Mouse (Mus musculus) layer of hippocampus, postnatal 14 days (tissue): ENCODE measurements around the gene Coq4. TPM values are rescaled to one million over a fixed set of nuclear protein-coding genes. Genes with fewer than 3 reads are reported as not detected.
A peak's percentile ranks its signal among the peaks of the same experiment; 100 is the strongest.
"Not testable (repeated sequence)": the region's sequence is repeated elsewhere in the genome, so short reads cannot be mapped to it uniquely, and the experiment has no call there.

ENCODE experiments used
- DNase-seq, 2 experiments: peaks; one replicate each; pipeline ENCODE4 v3.0.0; 2021 to 2022; ENCODE audit warnings: low spot score in 2 of 2, mixed read lengths in 1 of 2
- long read RNA-seq, 2 experiments: library from polyadenylated mRNA; stranded (forward); transcript quantifications; one replicate each; pipeline ENCODE4 v2.0.0; 2021
- total RNA-seq, 2 experiments: library from RNA; stranded (reverse); gene quantifications; 2 replicates each; pipeline ENCODE4 v1.2.3; 2021

Coq4 gene
- 10 to 100 TPM; 27.2 to 30.7 TPM for total RNA-seq
- long read RNA-seq, experiment 1, transcript Coq4-201 (7 exons, 1,991 nt) = major isoform, 18 of 26 reads
- long read RNA-seq, experiment 1, partial matches to known transcripts = 2 of 26 reads
- long read RNA-seq, experiment 1, other reads (novel, unspliced or antisense) = 6 of 26 reads
- long read RNA-seq, experiment 2, transcript Coq4-201 (7 exons, 1,991 nt) = major isoform, 25 of 33 reads
- long read RNA-seq, experiment 2, partial matches to known transcripts = 4 of 33 reads
- long read RNA-seq, experiment 2, other reads (novel, unspliced or antisense) = 2 of 33 reads

DNA sequence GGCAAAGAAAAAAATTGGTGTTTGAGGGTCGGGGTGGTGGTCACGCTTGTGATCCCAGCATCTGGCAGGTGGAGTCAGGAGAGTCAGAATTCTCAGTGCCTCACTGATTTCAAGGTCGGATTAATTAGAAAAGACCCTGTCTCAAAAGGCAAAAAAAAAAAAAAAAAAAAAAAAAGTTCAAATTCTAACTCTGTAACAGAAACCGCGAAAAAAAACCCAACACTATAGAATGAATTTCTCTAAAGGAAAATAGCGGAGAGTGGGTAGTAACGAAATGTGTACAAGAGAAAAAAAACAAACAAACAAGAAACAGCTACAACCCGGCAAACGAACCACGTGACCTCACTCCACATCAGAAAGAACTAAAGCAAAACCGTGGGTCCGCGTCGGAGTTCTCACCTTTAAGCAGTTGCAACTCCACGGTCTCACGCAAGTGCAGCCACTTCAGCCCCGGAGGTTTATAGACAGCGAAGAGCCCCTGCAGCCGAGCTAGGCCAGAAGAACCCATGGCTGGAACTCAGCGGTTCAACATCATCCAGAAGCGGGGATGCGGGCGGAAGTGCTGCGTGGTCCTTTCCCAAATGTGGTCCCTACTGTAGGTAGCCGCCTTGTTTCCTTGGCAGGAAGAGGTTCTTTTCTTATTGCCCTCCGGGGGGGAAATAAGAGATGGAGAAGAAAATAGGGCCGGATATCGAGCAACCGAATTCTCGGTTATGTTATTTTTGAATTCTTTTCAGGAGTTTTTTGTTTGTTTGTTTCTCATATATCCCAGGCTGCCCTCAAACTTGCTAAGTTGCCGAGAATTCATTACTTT is at the start of gene Coq4:
Coq4 (plus strand) TSS at position 390 of the 814 bp plus-strand sequence.
- DNase-seq = peak; percentile 89 to 96

DNA sequence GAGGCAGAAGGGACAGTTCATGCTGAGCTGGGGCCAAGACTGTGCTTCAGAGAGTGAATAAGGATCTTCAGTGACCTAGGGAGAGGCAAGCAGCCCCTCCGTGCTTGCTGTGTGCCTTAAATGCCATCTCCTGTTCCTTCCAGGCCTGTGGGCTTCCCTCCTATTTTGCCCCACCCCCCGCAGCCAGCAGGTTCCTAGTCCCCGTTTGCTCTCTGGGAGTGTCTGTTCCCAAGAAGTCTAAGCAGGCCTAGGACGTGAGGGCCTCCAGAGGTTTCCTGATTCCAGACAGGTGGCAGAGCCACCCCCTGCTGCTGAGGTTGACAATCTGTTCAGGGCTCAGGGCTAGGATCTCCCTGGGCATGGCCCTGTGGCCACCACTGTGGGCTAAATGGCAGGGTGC is 48.5 kb upstream of the Coq4 start:
- DNase-seq = no peak

DNA sequence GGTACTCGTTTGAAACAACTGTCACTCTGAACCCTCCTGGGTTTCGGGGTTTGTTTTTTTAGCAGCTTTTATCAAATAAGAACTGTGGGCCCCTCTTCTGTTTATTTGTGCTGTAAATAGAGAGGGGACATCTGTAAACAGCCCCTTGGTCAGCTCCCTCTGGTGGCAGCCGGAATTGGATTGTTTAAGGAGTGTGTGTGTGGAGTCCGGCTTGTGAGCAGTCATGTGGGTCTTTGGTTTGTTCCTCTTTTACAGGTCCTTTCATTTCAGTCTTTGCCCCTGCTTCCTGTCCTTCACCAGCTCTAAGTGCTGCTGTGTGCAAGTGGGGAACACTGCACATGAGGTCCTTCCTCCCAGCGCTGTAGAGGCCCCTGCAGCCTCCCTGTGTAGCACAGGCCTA is 47.9 kb upstream of the Coq4 start:
- peak in 1 of 2 experiments; percentile 45 for DNase-seq

DNA sequence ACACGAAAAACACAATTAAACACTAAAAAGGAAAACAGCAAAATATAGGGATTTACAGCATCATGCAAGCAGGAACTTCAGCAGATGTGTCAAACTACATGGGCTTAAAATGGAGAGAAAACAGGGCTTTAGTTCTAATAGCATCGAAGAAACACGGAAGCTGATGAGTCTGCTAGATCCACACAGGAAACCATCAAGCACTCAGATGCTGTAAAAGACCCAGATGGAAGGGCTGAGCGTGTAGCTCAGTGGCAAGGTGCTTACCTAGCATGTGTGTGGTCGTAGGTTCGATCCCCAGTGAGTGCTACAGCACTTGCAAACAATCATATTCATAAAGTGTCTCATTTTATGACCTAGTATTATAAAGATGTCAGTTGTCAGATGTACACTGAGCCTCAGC is 46.1 kb upstream of the Coq4 start:
- DNase-seq = no peak

DNA sequence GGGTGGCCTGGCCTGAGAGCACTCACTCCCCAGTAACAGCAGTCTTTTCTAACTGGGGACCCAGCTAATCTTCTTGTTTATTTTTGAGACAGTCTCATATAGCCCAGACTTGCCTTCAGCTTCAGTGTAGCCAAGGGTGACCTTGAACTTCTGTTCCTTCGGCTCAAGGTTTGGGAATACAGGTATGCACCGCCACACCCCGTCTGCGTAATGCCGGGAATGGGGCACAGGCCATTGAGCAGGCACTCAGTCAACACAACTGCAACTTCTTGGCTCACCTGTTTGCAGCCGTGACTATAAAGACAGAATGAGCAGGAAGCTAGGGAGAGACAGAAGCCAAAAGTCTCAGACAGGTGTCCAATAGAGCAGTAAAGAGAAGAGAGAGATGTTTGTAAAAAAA is 43.0 kb upstream of the Coq4 start:
- no peak for DNase-seq

DNA sequence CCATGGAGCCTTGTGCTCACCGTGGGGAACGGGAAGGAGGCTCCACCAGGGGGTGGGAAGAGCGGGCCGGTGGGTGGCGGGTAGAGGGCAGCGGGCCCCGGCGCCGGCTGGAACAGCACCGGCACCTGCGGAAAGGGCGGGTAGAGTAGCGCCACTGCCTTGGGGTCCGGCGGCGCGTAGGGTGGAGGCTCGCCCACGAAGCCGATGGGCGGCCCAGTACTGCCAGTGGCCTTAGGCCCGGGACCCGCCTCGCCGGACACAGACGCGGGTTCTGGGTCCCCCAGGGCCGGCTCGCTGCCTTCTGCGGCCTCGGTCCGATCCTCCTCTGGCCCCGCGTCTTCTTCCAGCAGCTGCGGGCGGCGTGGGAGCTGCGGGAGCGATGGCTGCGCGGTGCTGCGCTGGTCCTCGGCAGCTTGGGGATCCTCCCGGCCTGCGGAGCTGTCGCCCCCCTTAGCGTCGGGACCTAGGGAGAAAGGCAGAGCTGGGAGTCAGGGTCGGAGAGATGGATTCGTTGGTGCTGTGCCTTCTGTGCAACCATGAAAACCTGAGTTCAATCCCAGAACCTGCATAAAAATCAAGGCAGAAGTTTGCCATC is 40.0 kb upstream of the Coq4 start:
- DNase-seq = no peak

DNA sequence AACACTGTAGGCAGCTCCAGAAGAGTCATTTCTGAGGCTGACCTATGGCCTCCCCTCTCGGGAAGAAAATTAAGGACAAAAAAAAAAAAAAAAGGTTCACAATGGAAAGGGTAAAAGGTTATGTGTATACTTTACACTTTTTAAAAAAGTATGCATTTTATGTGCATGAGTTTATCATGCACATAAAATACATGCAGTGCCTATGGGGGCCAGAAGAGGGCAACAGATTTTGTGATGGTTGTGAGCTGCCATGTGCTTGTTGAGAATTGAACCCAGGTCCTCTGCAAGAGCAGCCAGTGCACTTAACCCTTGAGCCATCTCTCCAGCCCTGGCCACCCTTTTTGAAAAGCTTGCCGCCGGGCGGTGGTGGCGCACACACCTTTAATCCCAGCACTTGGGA is 39.4 kb upstream of the Coq4 start:
- no peak for DNase-seq

DNA sequence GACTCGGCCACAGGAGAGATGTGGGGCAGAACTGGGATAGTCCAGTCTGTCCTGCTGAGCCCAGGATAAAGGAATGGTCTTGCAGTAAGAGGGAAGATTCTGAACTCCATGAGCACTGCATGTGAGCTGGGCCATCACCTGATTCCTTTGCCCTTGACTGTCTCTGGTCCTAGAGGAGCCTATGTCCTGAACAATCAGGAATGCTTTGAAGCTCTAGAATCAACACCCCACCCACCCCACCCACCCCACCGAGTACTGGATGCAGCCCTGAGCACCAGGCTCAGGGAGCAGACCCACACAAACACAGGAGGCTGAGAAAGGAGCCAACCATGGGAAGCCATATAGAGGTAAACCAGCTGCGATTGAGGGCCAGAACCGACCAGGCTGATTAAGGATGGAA is 38.8 kb upstream of the Coq4 start:
- DNase-seq = no peak

DNA sequence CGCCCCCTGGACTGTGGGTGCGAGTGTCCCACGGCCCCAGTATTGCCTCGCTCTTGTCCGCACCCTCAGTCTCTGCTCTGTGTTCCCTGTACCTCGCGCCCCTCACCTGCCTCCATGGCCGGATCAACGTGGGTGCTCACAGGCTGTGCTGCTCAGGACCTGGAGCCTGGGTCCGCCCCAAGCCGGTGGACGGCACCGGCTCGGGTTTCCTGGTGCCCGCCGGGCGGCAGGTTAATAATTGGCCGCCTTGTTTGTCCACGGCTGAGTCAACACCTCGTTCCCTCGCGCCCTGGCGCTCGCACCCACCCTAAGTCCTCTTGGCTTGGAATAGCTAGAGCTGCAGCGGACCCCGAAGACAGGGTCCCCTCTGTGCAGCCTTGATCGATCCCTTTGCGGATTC is 35.8 kb upstream of the Coq4 start, which contains the start of gene Gm13420:
Gm13420 (minus strand) TSS at position 189 of the 400 bp plus-strand sequence.
- no peak for DNase-seq

DNA sequence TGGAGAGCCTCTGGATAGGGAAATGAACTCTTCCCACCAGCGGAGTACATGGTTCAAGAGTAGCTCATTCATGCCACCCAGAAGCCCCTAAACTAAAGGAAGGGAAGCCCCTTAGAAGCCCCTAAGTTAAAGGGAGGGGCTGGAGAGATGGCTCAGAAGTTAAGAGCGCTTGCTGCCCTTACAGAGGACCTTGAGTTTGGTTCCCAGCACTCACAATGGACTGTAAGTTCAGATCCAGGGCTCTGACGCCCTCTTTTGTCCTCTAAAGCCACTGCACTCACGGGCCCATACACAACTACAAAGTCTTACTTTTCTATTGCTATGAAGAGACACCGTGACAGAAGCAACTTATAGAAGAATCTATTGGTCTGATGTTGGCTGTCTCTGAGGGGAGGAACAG is 34.9 kb upstream of the Coq4 start:
- DNase-seq = no peak

DNA sequence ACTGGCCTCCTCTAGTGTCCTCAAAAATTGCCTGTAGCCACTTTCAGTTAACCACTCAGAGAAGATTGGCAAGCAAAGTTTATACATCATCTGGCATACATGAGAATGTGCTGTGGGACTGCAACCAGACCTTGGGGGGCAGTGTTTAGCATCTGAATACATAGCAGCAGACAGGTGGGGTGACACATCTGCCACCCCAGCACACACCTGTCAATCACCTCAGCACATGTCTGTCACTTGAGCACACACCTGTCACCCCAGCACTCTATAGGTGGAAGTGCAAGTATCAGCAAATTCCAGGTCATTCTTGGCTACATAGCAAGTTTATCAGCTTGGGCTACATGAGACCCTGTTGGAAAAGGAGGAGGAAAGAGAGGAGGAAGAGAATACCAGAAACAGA is 31.6 kb upstream of the Coq4 start:
- DNase-seq = no peak

DNA sequence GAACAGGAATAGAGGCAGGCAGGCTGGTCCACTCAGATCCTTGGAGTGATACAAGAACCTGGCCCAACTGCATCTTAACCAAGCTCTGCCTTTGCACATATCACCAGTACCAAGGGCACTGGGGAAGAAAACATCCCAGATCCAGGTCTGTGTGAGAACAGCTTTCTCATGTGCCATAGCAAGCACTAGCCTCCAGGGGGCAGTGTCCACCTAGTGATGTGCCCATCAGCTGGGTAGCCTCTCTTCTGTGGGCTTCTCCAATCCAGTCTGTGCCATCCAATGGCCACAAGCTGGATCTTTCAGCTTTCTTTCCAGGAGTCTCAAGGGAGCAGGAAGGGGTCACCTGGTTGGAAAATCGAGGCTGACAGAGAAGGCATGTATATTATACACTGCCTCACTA is 22.5 kb upstream of the Coq4 start:
- peak; percentile 36 to 59 for DNase-seq

DNA sequence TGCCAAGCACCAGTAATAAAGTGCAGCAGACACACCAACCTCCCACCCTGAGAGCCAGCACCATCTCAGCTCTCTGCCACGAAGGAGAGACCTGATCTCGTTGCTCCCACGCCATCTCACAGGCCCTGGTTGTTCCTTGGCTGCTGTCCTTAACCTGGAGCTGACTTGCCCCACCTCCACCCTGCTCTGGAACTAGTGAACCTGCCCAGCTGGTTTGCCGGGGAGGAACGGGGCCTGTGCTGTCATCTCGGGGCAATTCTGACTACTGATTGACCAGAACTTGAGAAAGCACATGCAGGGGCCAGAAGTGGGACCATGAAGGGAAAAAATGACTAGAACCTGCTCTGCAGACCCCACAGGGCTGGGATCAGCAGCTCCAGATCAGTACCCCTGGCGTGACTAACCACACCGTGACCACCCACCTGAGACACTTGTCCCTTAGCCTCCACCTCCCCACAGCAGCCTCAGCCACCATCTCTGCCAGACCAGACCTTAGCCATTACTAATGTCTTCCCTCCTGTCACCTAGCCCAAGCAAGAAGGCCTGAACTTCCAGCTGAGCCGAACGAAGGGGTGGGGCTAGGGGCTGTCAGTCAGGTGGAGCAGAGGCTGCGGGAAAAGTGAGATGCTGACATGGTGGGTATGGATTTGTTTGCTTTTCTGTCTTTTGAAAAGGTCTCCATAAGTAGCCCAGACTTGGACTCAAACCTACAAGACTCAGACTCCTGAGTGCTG is 19.1 kb upstream of the Coq4 start:
- DNase-seq = no peak

DNA sequence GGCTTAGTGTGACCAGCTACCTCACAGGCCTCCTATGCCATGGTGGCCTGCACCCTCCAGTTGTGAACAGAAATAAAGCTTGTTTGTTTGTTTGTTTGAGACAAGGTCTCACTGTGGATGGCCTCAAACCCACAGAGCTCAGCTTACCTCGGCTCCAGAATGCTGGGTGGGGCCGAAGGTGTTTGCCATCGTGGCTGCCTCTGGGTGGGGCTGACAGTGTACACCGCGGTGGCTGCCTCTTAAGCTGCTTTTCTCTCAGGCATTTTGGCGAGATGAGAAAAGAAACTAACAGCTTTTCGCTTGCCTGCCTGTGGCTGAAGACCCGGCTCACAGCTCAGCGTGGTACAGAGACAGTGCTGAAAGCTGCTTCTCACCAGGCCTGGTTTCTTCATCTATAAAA is 18.4 kb upstream of the Coq4 start:
- no peak for DNase-seq

DNA sequence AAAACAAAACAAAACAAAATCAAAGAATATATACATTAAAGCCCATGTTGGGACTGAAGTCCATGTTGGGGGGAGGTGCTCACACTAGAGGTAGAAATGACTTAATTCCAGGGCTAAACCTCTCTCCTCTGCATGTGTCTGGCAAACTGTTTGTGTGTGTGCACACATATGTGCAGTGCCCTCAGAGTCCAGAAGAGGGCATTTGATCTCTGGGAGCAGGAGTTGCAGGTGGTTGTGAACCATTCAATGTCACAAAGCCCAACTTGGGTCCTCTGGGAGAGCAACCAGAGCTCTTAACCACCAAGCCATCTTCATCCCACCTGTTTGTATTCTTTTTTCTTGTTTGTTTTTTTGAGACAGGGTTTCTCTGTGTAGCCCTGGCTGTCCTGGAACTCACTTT is 17.1 kb upstream of the Coq4 start:
- no peak for DNase-seq

DNA sequence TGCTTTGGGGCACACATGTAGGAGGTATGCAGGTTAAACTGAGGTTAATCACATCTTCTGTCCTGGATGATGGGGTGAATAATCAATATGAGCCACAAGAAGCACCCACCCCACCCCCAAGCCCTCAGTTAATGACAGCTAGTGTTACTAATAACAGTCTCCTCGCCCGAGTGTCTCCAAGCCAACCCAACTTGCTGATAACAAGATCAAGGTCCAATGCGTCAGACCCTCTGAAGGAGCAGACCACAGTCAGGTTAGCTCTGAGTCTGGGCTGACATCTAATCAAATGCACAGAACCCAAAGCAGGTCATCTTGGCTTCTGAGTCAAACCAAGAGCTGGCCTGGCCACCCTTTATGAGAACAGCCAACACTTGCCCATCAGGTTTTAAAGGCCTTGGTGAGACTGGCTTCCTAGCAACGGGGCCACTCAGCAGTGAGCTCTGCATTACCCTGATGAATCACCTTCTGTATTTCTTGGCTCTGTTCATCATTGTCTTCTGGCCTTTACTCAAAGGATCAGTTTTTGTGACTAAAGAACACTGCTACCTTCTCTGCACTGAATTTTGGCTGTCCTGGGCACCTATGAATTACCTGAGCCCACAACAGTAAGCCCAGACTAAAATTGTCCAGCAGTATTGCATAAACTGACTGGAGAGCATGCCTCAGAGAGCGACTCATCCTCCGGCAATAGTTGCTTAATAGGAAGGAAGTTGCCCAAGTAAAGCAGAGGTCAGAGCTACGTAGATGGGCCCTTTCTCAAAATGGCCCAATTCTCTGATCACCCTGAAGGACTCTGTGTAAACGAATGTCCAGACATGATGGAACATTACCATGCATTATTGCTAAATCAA is 15.5 kb upstream of the Coq4 start:
- DNase-seq = no peak

DNA sequence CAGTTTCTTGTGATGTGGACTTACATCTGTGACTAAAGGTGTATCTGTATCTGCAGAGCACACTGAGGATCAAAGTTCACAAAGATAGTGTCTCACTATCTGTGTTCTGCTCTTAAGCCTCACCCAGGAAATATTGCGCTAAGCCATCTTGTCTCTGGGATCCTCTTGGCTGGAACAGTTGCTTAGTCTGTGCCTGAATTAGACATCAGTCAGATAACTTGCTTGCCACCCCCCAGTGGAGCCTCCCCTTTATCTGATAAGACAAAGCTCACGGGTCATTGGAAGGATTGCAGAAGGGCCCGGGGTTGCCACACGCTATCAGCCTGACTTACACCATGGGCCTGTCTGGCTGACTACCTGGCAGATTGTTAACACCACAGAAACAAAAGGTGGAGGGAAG is 14.0 kb upstream of the Coq4 start:
- no peak for DNase-seq

DNA sequence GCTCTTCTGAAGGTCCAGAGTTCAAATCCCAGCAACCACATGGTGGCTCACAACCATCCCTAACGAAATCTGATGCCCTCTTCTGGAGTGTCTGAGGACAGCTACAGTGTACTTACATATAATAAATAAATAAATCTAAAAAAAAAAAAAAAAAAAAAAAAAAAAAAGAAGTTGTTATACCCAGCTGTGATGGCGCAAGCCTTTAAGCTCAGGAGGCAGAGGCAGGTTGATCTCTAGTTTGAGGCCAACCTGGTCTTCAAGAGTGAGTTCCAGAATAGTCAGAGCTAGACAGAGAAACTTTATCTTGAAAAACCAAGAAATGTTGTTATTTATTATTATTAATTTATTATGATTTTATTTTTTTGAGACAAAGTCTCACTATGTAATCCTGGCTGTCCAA is 6.0 kb upstream of the Coq4 start:
- DNase-seq = not testable (repeated sequence)

DNA sequence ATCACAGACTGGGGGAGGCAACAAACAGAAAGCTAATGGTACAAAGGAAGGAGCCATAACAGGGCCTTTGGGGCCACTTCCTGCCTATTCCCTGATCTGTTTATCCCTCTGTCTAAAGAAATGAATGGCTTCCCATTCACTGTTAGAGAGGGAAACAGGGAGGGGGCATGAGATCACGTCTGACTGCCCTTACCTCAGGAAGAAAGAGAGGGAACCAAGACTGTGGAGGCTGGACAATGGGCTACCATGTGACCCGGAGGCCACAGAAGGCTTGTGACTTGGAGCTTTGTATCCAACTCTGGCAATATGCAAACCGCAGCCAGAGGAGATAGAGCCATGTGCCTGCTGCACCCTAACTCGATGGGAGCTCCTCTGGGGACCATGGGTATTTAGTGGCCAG is 3.0 kb upstream of the Coq4 start:
- no peak for DNase-seq

DNA sequence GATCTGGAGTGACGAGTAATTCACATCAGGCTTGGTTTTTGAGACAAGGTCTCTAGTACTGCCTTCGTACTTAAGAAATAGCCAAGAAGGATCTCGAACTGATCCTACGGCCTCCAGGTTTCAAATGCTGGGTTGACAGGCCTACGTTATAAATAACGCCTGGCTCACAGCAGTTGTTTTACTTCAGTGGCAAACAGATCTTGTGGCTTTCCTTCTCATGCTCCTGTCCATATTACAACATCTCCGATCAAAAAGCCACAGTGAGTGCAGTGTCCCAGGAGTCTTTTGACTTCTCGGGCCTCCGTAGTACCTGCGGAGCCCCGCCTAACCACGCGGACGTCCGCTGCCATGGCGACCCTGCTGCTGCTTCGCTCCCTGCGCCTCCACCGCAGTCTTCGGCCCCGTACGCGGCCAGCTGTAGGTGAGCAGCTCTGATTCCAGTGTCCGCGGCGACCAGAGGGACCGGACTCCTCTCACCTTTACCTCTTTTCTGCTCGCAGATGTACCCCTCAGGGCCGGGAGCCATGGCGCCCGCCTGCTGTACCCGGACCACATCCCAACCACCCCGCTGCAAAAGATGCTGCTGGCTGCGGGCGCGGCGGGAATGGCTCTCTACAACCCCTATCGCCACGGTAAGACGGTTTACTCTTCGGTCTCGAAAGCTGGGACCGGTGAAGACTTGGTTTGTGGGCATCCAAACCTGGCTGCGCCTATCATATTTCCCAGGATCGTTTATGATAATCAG is 816 bp downstream of the Coq4 start, which contains the start of gene Trub2:
Trub2 (minus strand) TSS at position 566 of the 745 bp plus-strand sequence.
- DNase-seq = peak; percentile 79 to 85
